28 mouse cellular contexts compared by ENCODE assay signal in the genomic region with DNA sequence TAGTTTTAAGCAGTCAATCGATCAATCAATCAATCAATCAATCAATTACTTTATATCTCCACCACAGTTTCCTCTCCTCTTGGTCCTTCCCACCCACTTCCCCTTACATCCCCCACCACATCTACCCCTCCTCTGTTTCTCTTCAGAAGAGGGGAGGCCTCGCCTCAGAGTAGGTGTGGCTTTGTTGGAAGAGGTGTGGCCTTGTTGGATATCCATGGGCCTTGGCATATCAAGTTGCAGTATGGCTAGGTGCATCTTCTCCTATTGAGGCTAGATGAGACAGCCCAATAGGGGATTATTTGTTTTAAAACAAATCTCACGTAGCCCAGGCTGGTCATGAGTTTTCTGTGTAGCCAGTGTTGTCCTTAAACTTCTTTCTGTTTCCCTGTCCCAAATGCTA. TPM values are rescaled to one million over a fixed set of nuclear protein-coding genes. Genes with fewer than 3 reads are reported as not detected.
"Had no signal": no experiment of that assay in that cellular context is flagged by ENCODE, and none has a peak within 500 bp of the region (broad histone marks: within the 10 kb centered on the region; RNA-seq: fewer than 3 reads in every experiment).

No protein-coding gene starts in this region.

- H3K36me3 ChIP-seq: embryonic facial prominence, embryonic 10.5 days; embryonic facial prominence, embryonic 12.5 days; embryonic facial prominence, embryonic 13.5 days; embryonic facial prominence, embryonic 15.5 days; forebrain, embryonic 10.5 days; forebrain, embryonic 12.5 days; forebrain, embryonic 15.5 days; heart, embryonic 10.5 days had no signal

- H3K9me3 ChIP-seq: embryonic facial prominence, embryonic 10.5 days; embryonic facial prominence, embryonic 12.5 days; embryonic facial prominence, embryonic 13.5 days; embryonic facial prominence, embryonic 15.5 days; forebrain, embryonic 12.5 days; forebrain, embryonic 13.5 days; forebrain, embryonic 15.5 days; heart, embryonic 10.5 days had no signal

- ATAC-seq: forebrain, embryonic 13.5 days; forebrain, embryonic 14.5 days; forebrain, embryonic 15.5 days; forebrain, embryonic 16.5 days; forebrain, postnatal 0 days had no signal

- H3K4me3 ChIP-seq: embryonic facial prominence, embryonic 10.5 days; embryonic facial prominence, embryonic 12.5 days; embryonic facial prominence, embryonic 13.5 days; embryonic facial prominence, embryonic 15.5 days; erythroblast, embryonic 14.5 days; forebrain, embryonic 10.5 days; forebrain, embryonic 12.5 days; forebrain, embryonic 13.5 days; forebrain, embryonic 15.5 days; gastrocnemius, adult 2 months; heart, adult 2 months; heart, embryonic 10.5 days had no signal

- H3K9ac ChIP-seq: embryonic facial prominence, embryonic 12.5 days; embryonic facial prominence, embryonic 13.5 days; embryonic facial prominence, embryonic 15.5 days; forebrain, embryonic 12.5 days; forebrain, embryonic 13.5 days; forebrain, embryonic 15.5 days; forebrain, postnatal 0 days had no signal

- DNase-seq: cerebellum, postnatal 10 days; cerebellum, postnatal 14 days; cerebellum, postnatal 25 days; cerebellum, postnatal 36 days; embryo, embryonic 11 days; forebrain, postnatal 0 days; gastrocnemius, adult 2 months; gastrocnemius, postnatal 10 days; gastrocnemius, postnatal 14 days; gastrocnemius, postnatal 25 days; gastrocnemius, postnatal 36 days; heart, adult 11 months; heart, adult 18-20 months; heart, adult 2 months had no signal

- H3K27ac ChIP-seq: embryonic facial prominence, embryonic 10.5 days; embryonic facial prominence, embryonic 12.5 days; embryonic facial prominence, embryonic 13.5 days; embryonic facial prominence, embryonic 15.5 days; forebrain, embryonic 10.5 days; forebrain, embryonic 12.5 days; forebrain, embryonic 13.5 days; forebrain, embryonic 15.5 days; gastrocnemius, adult 2 months; heart, adult 2 months; heart, embryonic 10.5 days had no signal

- H3K4me1 ChIP-seq: embryonic facial prominence, embryonic 12.5 days; embryonic facial prominence, embryonic 15.5 days had no signal

RNA-seq across cellular contexts. Expression of a gene that starts 43.3 kb away (rescaled TPM):
- total RNA-seq: common myeloid progenitor, adult 5-6 weeks; gastrocnemius, adult 2 months; gastrocnemius, postnatal 25 days; granulocyte monocyte progenitor cell, adult 5-6 weeks had no signal
- polyA plus RNA-seq: erythroblast, embryonic 14.5 days had no signal
